Comparison of ENCODE assay signal across 8 mouse cellular contexts in genomic region chr1:69685049-69685889, GRCm38 (mm10). TPM values are rescaled to one million over a fixed set of nuclear protein-coding genes. Genes with fewer than 3 reads are reported as not detected.
DNase-seq lines count a peak whose midpoint lies in the region; ATAC-seq and TF ChIP-seq lines count a peak whose summit lies in the region.

No protein-coding gene starts in this region.

- H3K4me1 ChIP-seq in liver, adult 2 months (ENCODE audit: control insufficient read depth, insufficient read depth, low read length), result peaks cover 5% of the 10 kb centered on the region; the same call in 1 of the 2 replicates
- H3K4me1 ChIP-seq in embryonic facial prominence, embryonic 13.5 days, result 0 out of 2 replicates have a peak, but pooled peaks cover 9% of the 10 kb centered on the region
- H3K4me1 ChIP-seq in limb, embryonic 11.5 days (ENCODE audit: control insufficient read depth, insufficient read depth, low read length), result no peaks in the 10 kb centered on the region

- no peaks in the 10 kb centered on the region for H3K36me3 ChIP-seq in liver, adult 2 months (ENCODE audit: control insufficient read depth, insufficient read depth, low read length)
- no peaks in the 10 kb centered on the region for H3K36me3 ChIP-seq in embryonic facial prominence, embryonic 13.5 days
- no peaks in the 10 kb centered on the region for H3K36me3 ChIP-seq in limb, embryonic 11.5 days (ENCODE audit: control insufficient read depth, insufficient read depth, low read length)

- no peak for TF ChIP-seq CTCF in liver, adult 2 months (IDR thresholded peaks at IDR 0.05; ENCODE audit: low read depth, low read length)

- 7% methylated on average over 11 of the region's 11 CpGs for WGBS in liver, adult 2 months
- under 1% methylated on average over 11 of the region's 11 CpGs for WGBS in embryonic facial prominence, embryonic 13.5 days
- WGBS in limb, embryonic 11.5 days, result 5% methylated on average over 11 of the region's 11 CpGs

- TF ChIP-seq POLR2A in liver, adult 2 months (IDR thresholded peaks at IDR 0.05; ENCODE audit: extremely low read depth, insufficient read depth, low read length), result no peak

- DNase-seq in liver, adult 2 months (ENCODE audit: extremely low read depth, low read depth, low spot score), result peak; percentile 7
- DNase-seq in liver, result no peak
- DNase-seq in limb, embryonic 11.5 days (ENCODE audit: low spot score), result no peak
- peak; percentile 17 for DNase-seq in retina, embryonic 14.5 days (ENCODE audit: low spot score)
- DNase-seq in ovary, postnatal 36 days (ENCODE audit: low spot score), result no peak
- no peak for DNase-seq in ovary, postnatal 10 days (ENCODE audit: low spot score)
- no peak for DNase-seq in ovary, postnatal 14 days (ENCODE audit: low spot score)

- no peaks in the 10 kb centered on the region for H3K9me3 ChIP-seq in embryonic facial prominence, embryonic 13.5 days
- no peaks in the 10 kb centered on the region for H3K9me3 ChIP-seq in limb, embryonic 11.5 days (ENCODE audit: control insufficient read depth, low read length)

- H3K27me3 ChIP-seq in liver, adult 2 months (ENCODE audit: control insufficient read depth, insufficient read depth, low read length), result peaks cover 5% of the 10 kb centered on the region; the same call in 1 of the 2 replicates
- no peaks in the 10 kb centered on the region for H3K27me3 ChIP-seq in embryonic facial prominence, embryonic 13.5 days
- H3K27me3 ChIP-seq in limb, embryonic 11.5 days (ENCODE audit: control insufficient read depth, insufficient read depth, low read length), result 0 out of 2 replicates have a peak, but pooled peaks cover 2% of the 10 kb centered on the region

- peak overlapping the region; percentile 69 for H3K4me2 ChIP-seq in embryonic facial prominence, embryonic 13.5 days
- H3K4me2 ChIP-seq in limb, embryonic 11.5 days (ENCODE audit: low read depth, severe bottlenecking), result peak overlapping the region; percentile 53

- H3K9ac ChIP-seq in liver, adult 2 months (ENCODE audit: low read depth, low read length), result no peak overlapping the region
- peak overlapping the region; percentile 71 for H3K9ac ChIP-seq in embryonic facial prominence, embryonic 13.5 days
- H3K9ac ChIP-seq in limb, embryonic 11.5 days (ENCODE audit: low read length), result no peak overlapping the region

- H3K79me2 ChIP-seq in liver, adult 2 months (ENCODE audit: control insufficient read depth, insufficient read depth, low read length), result no peaks in the 10 kb centered on the region

- no peak overlapping the region for H3K27ac ChIP-seq in liver, adult 2 months (replicated peaks; ENCODE audit: insufficient read depth, low read depth, low read length)
- peak overlapping the region; percentile 66 for H3K27ac ChIP-seq in embryonic facial prominence, embryonic 13.5 days
- no peak overlapping the region for H3K27ac ChIP-seq in limb, embryonic 11.5 days (replicated peaks; ENCODE audit: low read depth, low read length)

- no peak for ATAC-seq in embryonic facial prominence, embryonic 13.5 days (ENCODE audit: insufficient number of reproducible peaks, insufficient read depth, low FRiP score, low TSS enrichment, low read depth)
- no peak for ATAC-seq in limb, embryonic 11.5 days (ENCODE audit: insufficient number of reproducible peaks, low FRiP score, low TSS enrichment, low read depth)

- H3K4me3 ChIP-seq in liver, adult 2 months (ENCODE audit: insufficient read depth, low read depth, low read length), result peak overlapping the region; percentile 38
- H3K4me3 ChIP-seq in embryonic facial prominence, embryonic 13.5 days, result peak overlapping the region; percentile 78
- H3K4me3 ChIP-seq in limb, embryonic 11.5 days (ENCODE audit: low read depth, low read length), result peak overlapping the region; percentile 68

RNA-seq across cellular contexts. Expression of gene Ikzf2, which starts 1.8 kb away (rescaled TPM):
- total RNA-seq in liver, adult 2 months (2014; rRNA removed), result 0.55 and 0.81 TPM in 2 replicates
- 0.02 and 0.04 TPM in 2 replicates for polyA plus RNA-seq in liver, adult 2 months (2012; rRNA removed)
- 9.0 and 9.6 TPM in 2 replicates for polyA plus RNA-seq in embryonic facial prominence, embryonic 13.5 days (2015; fragmentation: Nextera tagmentation; extraction: Ambion mirVana)
- 3.0 and 3.3 TPM in 2 replicates for polyA plus RNA-seq in limb, embryonic 11.5 days (2014; fragmentation: Nextera tagmentation; extraction: Ambion mirVana)

Comparison
In these comparisons a context has a peak if more than half of its experiments do, and no peak if none do; other contexts are left out.
1. DNase-seq: peak in liver, adult 2 months (single experiment) and retina, embryonic 14.5 days (single experiment); none in liver (single experiment), limb, embryonic 11.5 days (single experiment), ovary, postnatal 36 days (single experiment), ovary, postnatal 10 days (single experiment) and ovary, postnatal 14 days (single experiment).
2. Peak in every context shown above with its lines, with median percentiles within 50 percentile points of each other: H3K4me3 ChIP-seq.